Mouse (Mus musculus): ENCODE measurements around the gene Hspb1.

Hspb1 gene

GRCm38 (mm10) chr5:135888405-135889215 lies 891 bp downstream of the Hspb1 start:
- peak; percentile 34 for DNase-seq

DNA sequence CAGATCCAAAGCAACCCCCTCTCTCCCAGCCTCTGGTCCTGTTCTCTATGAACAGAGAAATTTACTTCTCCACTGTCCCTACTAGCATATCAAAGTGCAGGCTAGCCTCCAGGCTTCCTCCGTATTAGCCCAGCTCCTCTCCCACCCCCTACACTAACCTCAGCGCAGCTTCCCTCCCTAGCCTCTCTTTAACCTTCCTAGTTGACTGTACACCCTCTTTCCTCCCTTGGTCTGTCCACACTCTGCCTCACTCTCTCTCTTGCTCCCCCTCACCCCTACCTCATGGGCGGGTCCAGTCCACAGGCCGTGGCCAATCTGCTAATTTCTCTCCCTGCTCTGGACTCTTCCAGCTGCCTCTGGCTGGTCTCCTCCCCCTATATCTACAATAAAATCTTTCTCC lies 2.6 kb downstream of the Hspb1 start:
- no peak for DNase-seq

GRCm38 (mm10) chr5:135890920-135891319 lies 3.2 kb downstream of the Hspb1 start:
- no peak for DNase-seq

DNA sequence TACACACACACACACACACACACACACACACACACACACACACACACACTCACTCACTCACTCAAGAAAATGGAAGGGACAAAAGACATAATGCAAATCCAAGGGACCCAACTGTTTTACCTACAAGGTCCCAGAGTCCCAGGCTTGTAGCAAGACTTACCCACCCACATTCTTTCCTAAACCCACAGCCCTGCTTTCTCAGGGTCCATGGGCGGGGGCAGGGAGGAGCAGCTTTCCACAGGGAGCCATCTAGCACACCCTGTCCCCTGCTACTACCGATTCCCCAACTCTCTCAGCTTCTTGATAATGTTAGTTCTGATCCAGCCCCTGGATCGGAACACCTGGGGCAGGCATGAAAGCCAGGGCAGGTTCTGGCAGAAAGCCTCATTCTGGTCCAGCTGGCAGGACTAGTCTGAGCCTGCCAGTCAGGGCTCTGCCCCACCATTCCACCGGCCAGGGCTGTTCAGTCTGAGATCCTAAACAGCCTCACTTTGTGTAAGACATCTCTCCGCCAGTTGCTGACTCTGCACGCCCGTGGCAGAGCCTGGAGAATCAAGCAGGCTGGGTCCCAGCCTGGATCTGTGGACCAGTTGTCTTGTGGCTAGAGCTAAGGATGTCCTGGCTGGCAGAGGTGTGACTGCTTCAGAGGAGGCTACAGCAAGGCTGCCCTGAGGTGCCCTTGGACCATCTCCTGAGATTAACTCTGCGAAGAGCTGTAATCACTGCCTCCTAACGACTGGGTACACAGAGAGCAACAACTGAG lies 5.1 kb downstream of the Hspb1 start:
- DNase-seq, result no peak

DNA sequence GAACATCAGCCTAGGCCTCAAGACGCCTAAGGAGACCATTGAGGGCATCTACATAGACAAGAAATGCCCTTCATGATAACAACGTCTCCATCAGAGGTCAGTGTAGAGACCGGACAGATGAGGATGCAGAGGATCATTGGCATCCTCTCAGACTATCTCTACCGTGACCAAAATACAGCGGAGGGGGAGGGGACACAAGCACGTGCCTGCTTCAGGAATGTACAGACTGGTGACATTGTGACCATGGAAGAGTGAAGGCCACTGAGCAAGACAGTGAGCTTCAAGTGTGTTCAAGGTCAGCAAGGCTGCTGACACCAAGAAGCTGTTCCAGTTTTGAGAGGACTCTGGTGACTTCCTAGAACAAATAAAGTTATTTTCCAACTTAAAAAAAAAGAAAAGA lies 7.2 kb downstream of the Hspb1 start:
- no peak for DNase-seq

GRCm38 (mm10) chr5:135898028-135898427 lies 10.3 kb downstream of the Hspb1 start:
- DNase-seq, result peak; percentile 75

DNA sequence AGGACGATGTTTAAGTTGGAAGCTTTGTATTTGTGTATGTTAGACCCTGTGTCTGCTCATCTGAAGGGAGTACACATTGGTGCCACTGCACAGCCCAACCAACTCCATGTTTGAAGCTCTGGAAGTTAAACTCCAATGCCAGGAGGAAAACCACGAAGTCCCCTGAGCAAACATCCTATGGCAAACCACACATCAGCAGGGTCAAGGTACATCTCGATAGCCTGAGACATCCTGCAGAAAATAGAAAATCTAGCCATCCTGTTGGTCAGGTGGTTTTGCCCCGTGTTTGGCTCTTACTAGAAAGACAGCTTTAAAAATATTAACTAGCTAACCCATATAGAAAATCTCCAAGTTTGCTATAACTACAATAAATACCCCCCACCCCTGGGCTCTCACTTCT lies 11.3 kb downstream of the Hspb1 start:
- DNase-seq, result no peak

DNA sequence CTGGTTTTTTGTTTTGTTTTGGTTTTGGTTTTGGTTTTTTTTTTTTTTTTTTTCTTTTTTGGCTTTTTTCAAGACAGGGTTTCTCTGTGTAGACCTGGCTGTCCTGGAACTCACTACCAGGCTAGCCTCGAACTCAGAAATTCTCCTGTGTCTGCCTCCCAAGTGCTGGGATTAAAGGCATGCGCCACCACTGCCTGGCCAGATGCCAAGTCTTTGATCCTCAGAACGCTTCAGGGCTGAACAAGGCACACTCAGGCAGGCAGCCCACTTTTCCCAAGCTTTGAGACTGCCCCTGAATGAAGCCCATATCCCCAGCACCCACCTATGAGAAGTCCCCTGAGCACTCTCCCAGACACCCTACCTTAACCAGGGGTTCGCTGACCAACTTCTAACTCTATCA lies 12.1 kb downstream of the Hspb1 start:
- DNase-seq, result no peak

DNA sequence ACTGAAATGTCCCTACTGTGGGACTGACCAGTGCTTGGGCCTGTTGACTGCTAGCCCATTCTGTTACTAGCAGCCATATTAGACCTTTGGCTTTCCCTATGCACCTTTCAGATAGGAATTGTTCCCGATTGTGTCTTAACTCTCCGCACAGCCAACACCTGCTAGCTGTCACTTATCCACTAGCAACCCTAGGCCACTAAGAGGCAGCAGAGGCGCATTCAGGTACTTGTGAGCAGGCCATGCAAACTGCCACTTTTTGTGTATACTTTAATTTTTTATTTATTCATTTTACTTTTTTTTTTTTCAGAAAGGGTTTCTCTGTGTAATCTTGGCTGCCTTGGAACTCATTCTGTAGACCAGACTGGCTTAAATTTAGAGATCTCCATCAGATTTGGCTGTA lies 13.0 kb downstream of the Hspb1 start:
- DNase-seq, result no peak

- peak; percentile 39 for DNase-seq
Observed at GRCm38 (mm10) chr5:135901354-135902095, 13.8 kb downstream of the Hspb1 start.

DNA sequence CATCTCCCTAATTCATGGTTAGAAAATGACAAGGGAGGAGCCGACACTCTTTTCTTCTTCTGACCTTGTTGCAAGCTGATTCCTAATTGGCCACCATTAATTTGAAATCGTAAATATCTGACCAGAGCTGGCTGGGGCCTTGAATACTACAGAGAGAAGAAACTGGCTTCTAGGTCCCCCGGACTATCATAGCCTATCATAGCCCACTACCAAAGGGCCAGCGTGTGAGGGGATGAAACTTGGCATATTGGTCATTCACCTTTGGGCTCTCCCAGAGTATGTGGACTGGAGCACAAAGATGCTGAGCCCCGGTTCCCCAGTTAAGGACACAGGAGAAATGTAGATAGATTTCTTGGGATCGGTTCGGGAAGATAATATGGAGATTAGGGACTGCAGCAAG lies 15.3 kb downstream of the Hspb1 start:
- DNase-seq, result no peak

GRCm38 (mm10) chr5:135903551-135904151 lies 15.9 kb downstream of the Hspb1 start:
- DNase-seq, result peak; percentile 94

DNA sequence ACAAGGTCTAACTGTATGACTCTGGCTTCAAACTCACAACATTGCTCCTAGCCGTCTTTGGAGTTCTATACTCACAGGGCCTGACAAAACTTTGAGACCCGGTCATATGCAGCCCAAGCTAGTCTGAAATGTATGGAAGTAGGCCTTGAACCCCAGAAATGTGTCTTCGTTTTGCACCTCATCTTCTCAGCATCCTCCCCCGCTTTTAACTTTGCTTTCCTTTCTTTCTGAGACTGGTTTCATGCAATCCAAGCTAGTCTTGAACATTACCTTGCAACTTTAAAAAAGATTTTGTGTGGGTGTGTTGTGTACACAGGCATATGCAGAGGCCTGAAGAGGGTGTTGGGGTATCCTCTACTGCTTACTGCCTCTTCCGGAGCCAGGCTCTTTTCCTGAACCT lies 16.5 kb downstream of the Hspb1 start:
- DNase-seq, result no peak

GRCm38 (mm10) chr5:135905320-135906225 lies 17.9 kb downstream of the Hspb1 start:
- DNase-seq, result peak; percentile 44

DNA sequence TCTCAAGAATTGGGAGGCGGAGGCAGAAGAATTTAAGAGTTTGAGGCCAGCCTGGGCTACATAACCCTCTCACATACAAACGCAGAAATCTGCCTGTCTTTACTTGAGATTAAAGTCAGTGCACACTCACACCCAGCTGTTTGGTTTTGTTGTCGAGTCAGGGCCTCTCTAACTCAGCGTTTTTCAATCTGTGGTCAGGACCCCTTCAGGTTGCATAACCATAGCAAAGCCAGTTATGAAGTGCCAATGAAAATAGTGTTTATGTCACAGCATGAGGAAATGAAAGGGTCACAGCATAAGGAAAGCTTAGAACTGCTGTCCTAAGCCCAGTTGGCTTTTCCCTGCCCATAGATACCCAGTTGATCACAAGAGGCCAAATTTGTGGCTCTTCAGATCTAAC lies 19.1 kb downstream of the Hspb1 start:
- peak; percentile 57 for DNase-seq

DNA sequence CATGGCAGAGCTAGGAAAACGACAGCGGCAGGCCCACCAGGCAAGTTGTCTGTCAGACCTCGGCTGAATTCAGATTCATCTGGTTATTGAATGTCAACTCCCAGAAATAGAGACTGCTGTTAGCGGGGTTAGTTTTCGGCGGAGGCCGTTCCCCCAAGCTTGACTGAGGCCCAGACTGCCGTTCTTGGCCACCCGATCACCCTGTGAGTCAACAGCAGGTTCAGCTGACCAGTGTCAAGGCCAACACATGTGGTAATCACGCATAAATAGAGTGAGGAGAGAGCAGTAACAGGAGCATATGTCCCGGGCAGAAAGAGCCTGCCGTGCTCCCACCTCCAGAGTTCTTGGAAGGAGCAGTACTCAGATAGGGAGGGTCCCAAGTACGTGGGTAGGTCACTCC lies 19.5 kb downstream of the Hspb1 start:
- DNase-seq, result peak; percentile 72

DNA sequence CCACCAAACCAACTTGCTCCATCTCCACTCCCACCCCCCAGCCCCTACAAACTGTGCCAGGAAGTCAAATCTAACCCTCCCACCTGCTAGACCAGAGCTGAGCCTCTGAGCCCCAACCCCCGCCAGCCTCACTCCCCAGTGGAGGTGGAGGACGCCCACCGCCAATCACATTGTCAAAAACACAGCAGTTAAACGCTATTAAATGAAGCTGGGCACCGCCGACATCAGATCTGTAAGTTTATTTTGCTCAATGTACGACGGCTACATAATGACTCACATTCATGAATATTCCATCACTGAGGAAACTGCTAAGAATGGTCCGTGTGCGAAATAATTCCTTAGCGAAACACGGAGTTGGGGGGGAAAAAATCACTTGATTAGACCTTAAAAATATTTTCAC lies 20.5 kb downstream of the Hspb1 start:
- DNase-seq, result no peak

DNA sequence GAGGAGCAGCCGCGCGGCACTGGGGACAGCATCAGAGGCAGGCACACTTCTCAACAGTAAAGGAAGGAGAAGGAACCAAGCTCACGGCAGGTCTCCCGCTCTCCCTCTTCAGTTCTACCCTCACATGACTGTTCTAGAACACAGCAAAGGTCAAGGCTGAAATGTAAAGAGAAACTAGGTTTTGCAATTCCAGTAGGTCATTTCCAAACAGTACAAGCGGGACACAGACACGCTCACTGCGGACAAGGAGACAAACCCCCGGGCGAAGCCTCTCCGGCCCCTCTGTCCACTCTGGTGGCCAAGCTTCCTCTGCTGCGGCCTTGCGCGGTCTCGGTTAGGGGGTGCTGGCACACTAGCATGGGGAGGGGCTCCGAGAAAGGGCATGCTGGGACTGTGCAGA lies 21.3 kb downstream of the Hspb1 start:
- peak; percentile 54 for DNase-seq

GRCm38 (mm10) chr5:135909646-135910045 lies 21.9 kb downstream of the Hspb1 start:
- DNase-seq, result no peak

- no peak for DNase-seq
Observed at GRCm38 (mm10) chr5:135910813-135911212, 23.1 kb downstream of the Hspb1 start.

- DNase-seq, result no peak
Observed at GRCm38 (mm10) chr5:135911633-135912220, 24.0 kb downstream of the Hspb1 start.

GRCm38 (mm10) chr5:135913201-135913600 lies 25.5 kb downstream of the Hspb1 start:
- peak; percentile 68 for DNase-seq

Measured in lung, postnatal 36 days (tissue).